In the genomic region with DNA sequence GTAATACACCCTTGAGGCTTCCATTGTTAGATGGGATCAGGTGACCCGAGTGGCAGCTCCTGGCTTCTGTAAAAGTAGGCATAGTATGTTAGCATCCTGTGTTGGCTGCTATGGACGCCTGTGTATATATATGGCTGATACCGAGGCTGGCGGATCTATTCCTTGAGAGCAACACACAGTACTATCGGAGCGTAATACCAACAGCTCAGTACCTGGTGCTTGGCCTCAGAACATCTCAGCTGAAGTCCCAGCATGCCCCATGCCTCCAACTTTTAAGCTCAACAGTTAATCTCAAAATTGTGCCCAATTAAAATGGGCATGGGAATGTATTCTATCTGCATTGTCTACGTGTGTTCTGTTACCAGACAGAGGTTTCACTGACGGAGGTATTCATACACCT, we compare ENCODE assay signal across 7 mouse cellular contexts.
DNase-seq lines count a peak whose midpoint lies in the region; ATAC-seq and TF ChIP-seq lines count a peak whose summit lies in the region.

No protein-coding gene starts in this region.

- no peak for DNase-seq in lung, postnatal 10 days
- DNase-seq in forebrain, embryonic 11.5 days (ENCODE audit: low spot score) = peak; percentile 64
- DNase-seq in ovary, postnatal 14 days (ENCODE audit: low spot score) = no peak
- DNase-seq in cerebellum, adult 18-20 months = no peak

- H3K36me3 ChIP-seq in lung, embryonic 15.5 days = no peaks in the 10 kb centered on the region
- no peaks in the 10 kb centered on the region for H3K36me3 ChIP-seq in forebrain, embryonic 11.5 days (ENCODE audit: control insufficient read depth, insufficient read depth, low read length)
- no peaks in the 10 kb centered on the region for H3K36me3 ChIP-seq in intestine, postnatal 0 days (ENCODE audit: control insufficient read depth, insufficient read depth)
- H3K36me3 ChIP-seq in stomach, embryonic 14.5 days (ENCODE audit: control insufficient read depth, insufficient read depth, low read length) = peaks cover 9% of the 10 kb centered on the region; the same call in 1 of the 2 replicates

- H3K9me3 ChIP-seq in lung, embryonic 15.5 days = no peaks in the 10 kb centered on the region
- no peaks in the 10 kb centered on the region for H3K9me3 ChIP-seq in forebrain, embryonic 11.5 days (ENCODE audit: control insufficient read depth, low read length)
- no peaks in the 10 kb centered on the region for H3K9me3 ChIP-seq in intestine, postnatal 0 days (ENCODE audit: control insufficient read depth)
- no peaks in the 10 kb centered on the region for H3K9me3 ChIP-seq in stomach, embryonic 14.5 days (ENCODE audit: control insufficient read depth, low read depth, low read length)

- peak overlapping the region; percentile 47 for H3K27ac ChIP-seq in lung, embryonic 15.5 days
- H3K27ac ChIP-seq in forebrain, embryonic 11.5 days (ENCODE audit: low read depth, low read length) = peak overlapping the region; percentile 96
- no peak overlapping the region for H3K27ac ChIP-seq in intestine, postnatal 0 days (ENCODE audit: low read depth, low read length)
- peak overlapping the region; percentile 93 for H3K27ac ChIP-seq in stomach, embryonic 14.5 days (ENCODE audit: low read length)

- H3K4me3 ChIP-seq in lung, embryonic 15.5 days = peak overlapping the region; percentile 52
- H3K4me3 ChIP-seq in forebrain, embryonic 11.5 days (ENCODE audit: low read depth, low read length) = peak overlapping the region; percentile 67
- peak overlapping the region; percentile 43 for H3K4me3 ChIP-seq in intestine, postnatal 0 days (ENCODE audit: low read depth, low read length)
- peak overlapping the region; percentile 78 for H3K4me3 ChIP-seq in stomach, embryonic 14.5 days (ENCODE audit: low read depth, low read length)

- H3K27me3 ChIP-seq in lung, embryonic 15.5 days = peaks cover 11% of the 10 kb centered on the region; the same call in 1 of the 2 replicates
- no peaks in the 10 kb centered on the region for H3K27me3 ChIP-seq in forebrain, embryonic 11.5 days (ENCODE audit: control insufficient read depth, insufficient read depth, low read length)
- peaks cover 4% of the 10 kb centered on the region; the same call in 1 of the 2 replicates for H3K27me3 ChIP-seq in intestine, postnatal 0 days (replicated peaks; ENCODE audit: control insufficient read depth, insufficient read depth, low read length)
- H3K27me3 ChIP-seq in stomach, embryonic 14.5 days (ENCODE audit: control insufficient read depth, insufficient read depth, low read length) = no peaks in the 10 kb centered on the region

- peaks cover 7% of the 10 kb centered on the region for H3K4me1 ChIP-seq in lung, embryonic 15.5 days
- H3K4me1 ChIP-seq in forebrain, embryonic 11.5 days (replicated peaks; ENCODE audit: control insufficient read depth, insufficient read depth, low read length) = peaks cover 14% of the 10 kb centered on the region
- H3K4me1 ChIP-seq in intestine, postnatal 0 days (replicated peaks; ENCODE audit: control insufficient read depth, insufficient read depth, low read length) = no peaks in the 10 kb centered on the region
- H3K4me1 ChIP-seq in stomach, embryonic 14.5 days (ENCODE audit: control insufficient read depth, insufficient read depth, low read length) = peaks cover 11% of the 10 kb centered on the region; the same call in 1 of the 2 replicates

- 16% methylated on average over 8 of the region's 8 CpGs for WGBS in lung, embryonic 15.5 days
- 16% methylated on average over 8 of the region's 8 CpGs for WGBS in forebrain, embryonic 11.5 days
- WGBS in intestine, postnatal 0 days = 49% methylated on average over 8 of the region's 8 CpGs
- WGBS in stomach, embryonic 14.5 days = 14% methylated on average over 8 of the region's 8 CpGs

- TF ChIP-seq CTCF in intestine, postnatal 0 days (IDR thresholded peaks at IDR 0.05; ENCODE audit: low read depth) = no peak

- peak overlapping the region; percentile 72 for H3K4me2 ChIP-seq in lung, embryonic 15.5 days
- H3K4me2 ChIP-seq in forebrain, embryonic 11.5 days (ENCODE audit: low read depth, low read length, severe bottlenecking) = peak overlapping the region; percentile 58
- peak overlapping the region; percentile 59 for H3K4me2 ChIP-seq in intestine, postnatal 0 days (replicated peaks; ENCODE audit: low read depth)
- peak overlapping the region; percentile 44 for H3K4me2 ChIP-seq in stomach, embryonic 14.5 days (replicated peaks; ENCODE audit: low read depth, low read length)

- H3K9ac ChIP-seq in lung, embryonic 15.5 days = peak overlapping the region; percentile 41
- H3K9ac ChIP-seq in forebrain, embryonic 11.5 days (ENCODE audit: low read length) = peak overlapping the region; percentile 95
- peak overlapping the region; percentile 34; the same call in 1 of the 2 replicates for H3K9ac ChIP-seq in intestine, postnatal 0 days (ENCODE audit: low read depth, low read length)
- peak overlapping the region; percentile 84 for H3K9ac ChIP-seq in stomach, embryonic 14.5 days (replicated peaks; ENCODE audit: low read depth, low read length)

- no peak for ATAC-seq in lung, embryonic 15.5 days (ENCODE audit: borderline replicate concordance, extremely low read depth, low FRiP score, low TSS enrichment)
- no peak; the same call in 1 of the 2 replicates for ATAC-seq in forebrain, embryonic 11.5 days (replicated peaks; ENCODE audit: low FRiP score)
- ATAC-seq in intestine, postnatal 0 days = no peak
- no peak for ATAC-seq in stomach, embryonic 14.5 days (ENCODE audit: insufficient number of reproducible peaks, insufficient read depth, low FRiP score, low read depth)

Comparison
In these comparisons a context has a peak if more than half of its experiments do, and no peak if none do; other contexts are left out.
1. H3K9ac ChIP-seq: peak in every context shown above with its lines; median percentile 95 in forebrain, embryonic 11.5 days; 84 in stomach, embryonic 14.5 days; 41 in lung, embryonic 15.5 days; 34 in intestine, postnatal 0 days.